Mouse (Mus musculus) testis, postnatal 10 days (tissue): Measurements from ENCODE around the gene Camk1d.

ENCODE experiments used
- DNase-seq: peaks from one replicate; pipeline ENCODE4 v3.0.0; 2021; ENCODE audit warnings: low spot score

Camk1d gene

GRCm38 (mm10) chr2:5709911-5710310, 4.4 kb downstream of the Camk1d start:
- no peak for DNase-seq

GRCm38 (mm10) chr2:5707871-5708733, 6.2 kb downstream of the Camk1d start:
- no peak for DNase-seq

DNA sequence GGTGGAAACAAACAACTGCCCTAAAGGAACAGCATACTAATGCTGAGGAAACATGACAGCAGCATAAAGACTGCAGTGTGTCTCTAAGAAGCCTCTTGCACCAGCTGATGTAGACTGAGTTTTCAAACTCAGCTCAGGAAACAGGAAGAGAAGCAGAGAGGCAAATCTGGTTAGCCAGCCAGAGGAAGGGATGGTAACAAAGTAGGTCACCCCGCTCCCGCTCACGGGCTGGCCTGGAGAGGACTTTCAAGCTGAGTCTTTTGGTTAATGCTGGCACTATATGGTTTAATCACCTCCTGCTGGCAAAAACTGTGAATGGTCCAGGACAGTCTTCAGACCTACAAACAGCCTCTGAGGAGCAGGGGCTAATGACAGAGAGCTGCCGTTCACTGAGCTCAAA, 7.7 kb downstream of the Camk1d start:
- DNase-seq: no peak

DNA sequence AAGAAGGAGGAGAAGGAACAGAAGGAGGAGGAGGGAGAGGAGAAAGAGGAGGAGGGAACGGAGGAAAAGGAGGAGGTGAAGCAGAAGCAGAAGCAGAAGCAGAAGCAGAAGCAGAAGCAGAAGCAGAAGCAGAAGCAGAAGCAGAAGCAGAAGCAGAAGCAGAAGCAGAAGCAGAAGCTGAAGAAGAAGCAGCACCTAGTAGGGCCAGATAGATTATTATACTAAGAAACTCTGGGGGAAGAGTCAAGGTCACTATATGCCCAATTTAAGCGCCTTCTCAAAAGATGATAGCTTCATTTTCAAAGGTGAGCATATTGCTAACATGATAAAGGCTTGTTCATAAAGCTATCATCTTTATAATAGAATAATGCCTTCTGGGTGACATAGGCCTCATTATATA, 11.9 kb downstream of the Camk1d start:
- no peak for DNase-seq

GRCm38 (mm10) chr2:5700931-5701330, 13.4 kb downstream of the Camk1d start:
- no peak for DNase-seq

DNA sequence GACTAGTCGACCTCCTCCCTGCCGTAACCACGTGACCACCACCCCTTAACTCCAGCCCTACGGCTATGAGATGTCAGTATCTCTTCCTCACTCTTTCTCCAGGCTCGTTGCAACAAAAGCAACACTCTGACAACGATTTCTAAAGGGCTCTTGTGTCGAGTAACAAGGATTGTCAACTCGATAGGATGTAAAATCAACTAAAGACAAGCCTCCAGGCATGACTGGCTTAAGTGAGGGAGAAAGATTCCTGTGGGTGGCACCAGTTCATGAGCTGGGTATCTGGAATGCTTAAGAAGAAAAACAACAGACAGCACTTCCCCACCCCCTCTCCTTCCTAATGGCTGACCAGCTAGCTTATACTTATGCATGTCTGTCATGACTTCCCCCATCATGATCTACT, 15.9 kb downstream of the Camk1d start:
- DNase-seq: no peak

DNA sequence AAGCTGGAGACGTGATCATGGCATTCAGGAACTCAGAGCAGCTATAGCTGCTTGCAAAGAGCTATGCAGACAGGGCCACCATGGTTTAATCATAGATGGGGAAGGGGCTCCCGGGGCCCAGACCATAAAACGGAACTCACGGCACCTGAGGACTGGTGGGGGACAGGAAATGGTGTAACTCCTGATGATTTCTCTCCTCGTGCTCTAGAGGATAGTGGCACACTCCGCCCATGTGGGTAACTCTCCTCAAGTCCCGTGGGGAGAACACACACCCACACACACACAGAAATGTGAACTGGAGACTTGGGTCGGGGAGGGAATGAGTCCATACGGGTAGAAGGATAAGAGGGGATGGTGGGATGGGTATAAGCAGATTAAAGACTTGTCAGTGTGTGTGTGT, 20.2 kb downstream of the Camk1d start:
- no peak for DNase-seq

DNA sequence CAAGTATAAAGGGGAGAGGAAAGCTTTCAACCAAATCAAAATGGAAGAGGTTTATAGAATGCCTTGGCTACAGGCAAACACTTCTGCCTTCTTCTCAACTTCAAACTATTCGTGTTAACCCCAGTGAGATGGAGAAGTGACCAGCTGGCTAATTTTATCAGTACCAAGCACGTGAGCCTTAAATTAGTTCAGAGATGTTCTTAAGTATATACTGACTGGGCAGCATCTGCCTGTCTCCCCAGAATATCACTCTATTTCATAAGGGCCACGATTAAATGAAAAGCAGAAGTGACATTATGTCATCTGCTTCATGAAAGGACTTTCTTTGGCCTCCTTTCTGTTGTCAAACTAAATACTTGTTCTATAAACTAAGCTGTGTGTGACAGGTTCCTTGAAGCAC, 22.6 kb downstream of the Camk1d start:
- DNase-seq: no peak

DNA sequence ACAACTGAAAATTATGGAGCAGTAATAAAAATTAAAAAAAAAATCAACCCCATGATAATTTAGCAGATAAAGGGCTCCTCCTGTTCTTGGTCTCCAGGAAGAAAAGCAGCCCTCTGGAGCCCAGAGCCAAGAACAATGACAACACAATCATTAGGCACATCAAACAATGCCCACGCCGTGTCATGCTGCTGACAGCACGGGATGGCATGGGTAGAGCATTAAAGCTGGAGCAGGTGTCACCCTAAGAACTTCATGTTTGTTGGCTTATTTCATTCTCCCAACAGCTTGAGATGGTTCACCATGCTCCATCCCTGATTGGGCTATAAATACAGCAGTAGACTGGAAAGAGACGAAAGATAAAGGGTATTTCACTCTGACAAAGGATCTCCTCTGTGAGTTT, 30.9 kb downstream of the Camk1d start:
- DNase-seq: no peak

GRCm38 (mm10) chr2:5681909-5682308, 32.4 kb downstream of the Camk1d start:
- DNase-seq: no peak

- no peak for DNase-seq
These were observed 33.0 kb downstream of the Camk1d start for GRCm38 (mm10) chr2:5681302-5681701.

DNA sequence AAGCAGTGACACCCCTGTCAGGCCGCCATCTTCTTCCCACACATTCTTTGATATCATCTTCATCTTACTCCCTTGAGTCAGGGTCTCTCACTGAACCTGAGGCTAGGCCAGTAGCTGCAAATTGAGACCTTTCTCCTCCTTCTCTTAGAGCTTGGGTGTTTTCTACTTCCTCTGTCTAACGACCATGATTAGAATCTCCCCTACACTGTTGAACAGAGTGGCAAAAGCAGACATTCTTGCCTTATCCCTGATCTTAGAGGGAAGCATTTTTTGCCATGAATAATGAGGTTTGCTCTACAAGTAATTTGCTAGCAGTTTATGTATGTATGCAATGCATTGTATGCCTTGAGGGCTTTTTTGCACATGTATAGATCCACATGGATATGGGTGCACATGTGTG, 35.3 kb downstream of the Camk1d start:
- DNase-seq: no peak

DNA sequence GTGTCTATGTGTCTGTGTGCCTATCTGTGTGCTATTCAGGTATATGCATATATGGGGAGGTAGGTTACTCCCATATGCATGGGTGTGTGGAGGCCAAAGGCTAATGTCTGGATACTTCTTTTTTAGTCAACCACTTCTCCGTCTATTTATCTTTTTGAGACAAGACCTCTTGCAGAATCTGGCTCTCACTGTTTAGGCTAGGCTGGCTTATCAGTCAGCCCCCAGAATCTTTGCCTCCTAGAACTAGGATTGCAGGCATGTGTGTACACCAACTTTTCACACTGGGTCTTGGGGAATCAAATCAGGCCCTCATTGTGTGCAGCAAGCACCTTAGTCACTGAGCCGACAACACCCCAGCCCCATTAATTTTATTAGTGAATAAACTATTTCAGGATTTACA, 36.8 kb downstream of the Camk1d start:
- DNase-seq: no peak

- no peak for DNase-seq
These were observed 37.5 kb downstream of the Camk1d start for GRCm38 (mm10) chr2:5676786-5677185.

GRCm38 (mm10) chr2:5676143-5676483, 38.2 kb downstream of the Camk1d start:
- DNase-seq: no peak

DNA sequence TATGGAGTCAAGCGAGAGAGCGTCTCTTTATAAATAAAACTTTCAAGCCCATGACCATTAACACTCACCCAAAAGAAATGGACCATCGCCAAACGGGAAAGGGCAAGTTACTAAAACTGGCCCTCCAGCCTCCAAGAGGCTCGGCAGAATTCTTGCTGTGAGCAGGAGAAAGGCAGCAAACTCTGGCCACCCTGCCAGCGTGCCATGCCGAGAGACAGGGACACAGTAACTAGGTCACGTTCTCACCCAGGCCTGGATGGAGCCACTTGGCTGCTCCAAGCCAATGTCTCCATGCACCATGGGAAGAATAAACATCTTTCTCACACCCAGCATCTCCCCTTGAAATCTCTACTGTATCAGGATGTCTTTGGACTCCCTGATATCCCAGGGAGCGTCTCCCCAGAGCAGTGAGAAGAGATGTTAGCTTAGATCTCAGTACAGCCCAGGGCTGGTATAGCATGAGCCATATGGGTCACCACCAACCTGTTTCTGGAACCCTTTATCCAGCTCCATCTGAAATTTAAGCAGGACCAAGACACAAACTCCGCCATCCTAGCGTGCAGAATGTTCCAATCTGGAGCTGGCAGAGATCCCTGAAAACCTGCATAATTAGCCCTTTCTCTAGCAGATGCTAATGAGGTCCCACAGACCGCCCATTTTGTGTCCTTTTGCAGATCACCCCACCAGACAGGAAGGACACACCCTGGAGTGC, 38.7 kb downstream of the Camk1d start:
- no peak for DNase-seq

DNA sequence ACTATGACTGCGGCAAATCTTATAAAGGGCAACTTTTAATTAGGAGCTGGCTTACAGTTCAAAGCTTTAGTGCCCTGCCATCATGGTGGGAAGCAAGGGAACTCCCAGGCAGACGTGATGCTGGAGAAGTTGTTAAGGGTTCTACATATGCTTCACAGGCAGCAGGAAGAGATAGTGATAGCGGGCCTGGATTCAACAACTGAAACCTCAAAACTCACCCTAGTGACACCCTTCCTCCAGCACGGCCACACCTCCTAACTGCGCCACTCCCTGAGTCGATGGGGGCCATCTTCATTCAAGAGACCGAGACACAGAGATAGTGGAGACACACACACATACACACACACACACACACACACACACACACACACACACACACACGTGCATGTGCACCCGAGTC, 39.8 kb downstream of the Camk1d start:
- DNase-seq: no peak

DNA sequence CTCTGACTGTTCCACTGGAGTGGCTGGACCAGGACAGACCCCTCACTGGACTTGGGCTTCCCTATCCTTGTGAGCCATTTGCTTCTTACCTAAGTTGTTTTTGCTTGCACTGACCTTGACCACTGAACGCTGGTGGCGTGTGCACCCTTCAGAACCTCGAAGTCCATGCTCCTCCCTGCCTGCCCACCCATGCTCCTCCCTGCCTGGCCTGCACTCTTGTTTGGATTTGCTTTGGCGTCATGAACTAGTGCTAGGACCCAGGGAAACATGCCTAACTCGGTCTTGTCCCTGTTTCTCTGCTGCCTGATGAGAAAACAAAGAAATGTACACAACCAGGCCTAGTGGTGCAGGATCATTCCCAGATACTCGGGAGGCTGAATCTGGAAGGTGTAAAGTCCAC, 40.5 kb downstream of the Camk1d start:
- DNase-seq: no peak

DNA sequence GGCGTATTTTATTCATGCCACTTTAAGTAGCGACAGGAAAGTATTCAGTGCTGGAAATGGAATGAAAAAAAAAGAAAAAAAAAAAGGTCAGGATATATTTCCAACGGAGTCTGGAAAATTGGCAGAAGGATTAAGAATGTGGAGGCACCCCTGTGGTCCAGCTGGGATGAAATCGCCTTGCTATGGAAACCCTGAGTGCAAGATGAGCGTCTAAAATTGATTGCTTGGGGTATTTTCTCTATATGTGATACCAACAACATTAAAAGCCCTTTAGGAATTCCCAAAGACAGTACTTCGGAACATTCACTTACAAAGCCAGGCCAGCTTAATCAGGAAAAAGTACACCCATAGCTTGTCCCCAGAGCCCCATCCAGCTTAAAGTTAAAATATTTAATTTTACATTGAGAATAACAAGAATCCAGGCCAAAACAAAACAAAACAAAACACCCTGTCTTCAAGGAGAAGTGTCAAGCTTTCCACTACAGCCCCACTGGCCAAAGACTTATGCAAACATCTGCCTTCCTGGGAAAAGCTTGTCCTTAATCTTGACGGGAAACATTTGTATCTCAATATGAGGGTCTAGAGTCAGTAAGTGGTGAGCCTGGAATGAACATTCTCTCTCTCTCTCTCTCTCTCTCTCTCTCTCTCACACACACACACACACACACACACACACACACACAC, 41.3 kb downstream of the Camk1d start:
- DNase-seq: no peak

GRCm38 (mm10) chr2:5670146-5670545, 44.2 kb downstream of the Camk1d start:
- DNase-seq: no peak

- DNase-seq: no peak
These were observed 44.7 kb downstream of the Camk1d start for GRCm38 (mm10) chr2:5669498-5670040.

DNA sequence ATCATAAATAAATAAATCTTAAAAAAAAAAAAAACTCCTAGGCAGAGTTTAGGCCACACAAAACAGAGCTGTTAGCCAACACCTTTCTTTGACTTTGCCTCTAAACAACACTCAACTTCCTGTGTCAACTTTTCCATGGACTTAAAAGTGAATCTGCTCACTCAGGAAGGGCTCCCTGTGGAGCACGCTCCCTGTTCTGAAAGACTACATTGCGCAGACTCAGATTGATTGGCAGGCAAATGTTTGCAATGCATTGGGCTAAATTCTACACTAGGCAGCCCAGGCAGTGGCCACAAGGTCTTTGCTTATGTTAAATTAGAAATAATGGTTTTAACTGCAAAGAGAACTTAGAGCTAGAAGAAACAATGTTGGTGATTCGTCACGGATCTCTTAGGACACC, 45.4 kb downstream of the Camk1d start:
- no peak for DNase-seq

DNA sequence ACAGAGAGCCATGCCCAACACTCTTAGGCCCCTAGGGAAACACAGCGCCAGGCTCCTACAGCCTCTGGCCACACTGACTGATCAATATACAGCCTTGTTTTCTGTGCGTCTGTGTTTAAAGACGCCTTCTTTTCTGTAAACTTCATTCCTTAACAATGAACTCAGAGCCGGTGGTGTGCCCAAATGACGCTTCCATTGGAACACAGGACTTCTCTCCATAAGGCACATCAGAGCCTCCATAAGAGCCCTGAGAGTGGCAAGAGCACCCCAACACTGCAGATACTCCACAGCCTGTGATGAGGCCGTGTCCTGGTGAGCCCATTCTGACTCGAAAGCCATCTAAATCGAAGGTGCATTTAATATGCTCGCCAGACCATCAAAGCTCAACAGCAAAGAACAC, 50.8 kb downstream of the Camk1d start:
- DNase-seq: no peak
